Mouse (Mus musculus) MEL (cell line): Measurements from ENCODE around the gene D630003M21Rik. TPM values are rescaled to one million over a fixed set of nuclear protein-coding genes. Genes with fewer than 3 reads are reported as not detected.

ENCODE experiments used
- DNase-seq: peaks from one replicate; pipeline ENCODE4 v3.0.0; 2011; ENCODE audit warnings: low read depth, low spot score
- H3K27ac ChIP-seq: 2 replicates; pipeline ENCODE4 v1.5.1; 2012; ENCODE audit warnings: low read depth, mild to moderate bottlenecking, control low read depth, low read length, moderate library complexity; ENCODE audit not compliant: control insufficient read depth
- H3K27me3 ChIP-seq, 2 experiments: fragments of 150-350 bp in 1 of 2; sonication (generic) in 1 of 2; 2 replicates each; pipeline ENCODE4 v1.6.1; 2012; ENCODE audit warnings: low read length in 2 of 2, mild to moderate bottlenecking in 2 of 2, improper control_type of control experiment in 1 of 2, moderate library complexity in 1 of 2; ENCODE audit not compliant: insufficient read depth in 2 of 2, control insufficient read depth in 1 of 2
- H3K36me3 ChIP-seq, 2 experiments: 2 replicates each; pipeline ENCODE4 v1.6.1; 2012 to 2014; ENCODE audit warnings: low read length in 2 of 2, improper control_type of control experiment in 1 of 2, inconsistent platforms in 1 of 2, mild to moderate bottlenecking in 1 of 2; ENCODE audit not compliant: insufficient read depth in 2 of 2, control insufficient read depth in 1 of 2
- H3K4me1 ChIP-seq, 2 experiments: fragments of 150-350 bp in 1 of 2; sonication (generic) in 1 of 2; 2 replicates each; pipeline ENCODE4 v1.6.1; 2012; ENCODE audit warnings: low read length in 2 of 2, improper control_type of control experiment in 1 of 2, mild to moderate bottlenecking in 1 of 2; ENCODE audit not compliant: insufficient read depth in 2 of 2, control insufficient read depth in 1 of 2
- H3K4me3 ChIP-seq, 2 experiments: fragments of 150-350 bp in 1 of 2; sonication (generic) in 1 of 2; 2 replicates each; pipeline ENCODE4 v1.5.1; 2012; ENCODE audit warnings: low read depth in 2 of 2, low read length in 2 of 2, mild to moderate bottlenecking in 2 of 2, moderate library complexity in 2 of 2, control low read depth in 1 of 2, improper control_type of control experiment in 1 of 2; ENCODE audit not compliant: control insufficient read depth in 1 of 2, insufficient read depth in 1 of 2
- H3K79me2 ChIP-seq: 2 replicates; pipeline ENCODE4 v1.6.1; 2012; ENCODE audit warnings: mild to moderate bottlenecking, low read length, moderate library complexity; ENCODE audit not compliant: control insufficient read depth, poor library complexity, insufficient read depth
- H3K9ac ChIP-seq: 2 replicates; pipeline ENCODE4 v1.6.1; 2012; ENCODE audit warnings: low read depth, mild to moderate bottlenecking, control low read depth, low read length, moderate library complexity; ENCODE audit not compliant: control insufficient read depth, poor library complexity, severe bottlenecking
- H3K9me3 ChIP-seq: fragments of 150-350 bp; sonication (generic); replicated peaks from 2 replicates; pipeline ENCODE4 v1.6.1; 2012; ENCODE audit warnings: mild to moderate bottlenecking, low read length, improper control_type of control experiment, moderate library complexity; ENCODE audit not compliant: insufficient read depth
- BHLHE40 ChIP-seq: IDR thresholded peaks from 2 replicates; pipeline ENCODE4 v1.6.1; 2012; ENCODE audit warnings: low read depth, mild to moderate bottlenecking, inconsistent platforms, low read length, improper control_type of control experiment, borderline replicate concordance
- CHD2 ChIP-seq: IDR thresholded peaks from 2 replicates; pipeline ENCODE4 v1.6.1; 2011; ENCODE audit warnings: low read length, improper control_type of control experiment
- EP300 ChIP-seq, 2 experiments: IDR thresholded peaks; 2 replicates each; pipeline ENCODE4 v1.6.1; 2011; ENCODE audit warnings: improper control_type of control experiment in 2 of 2, low read length in 2 of 2, low read depth in 1 of 2, mild to moderate bottlenecking in 1 of 2
- JUND ChIP-seq: IDR thresholded peaks from 2 replicates; pipeline ENCODE4 v1.6.1; 2011; ENCODE audit warnings: low read depth, mild to moderate bottlenecking, improper control_type of control experiment, low read length
- KAT2A ChIP-seq: conservative IDR thresholded peaks from 2 replicates; pipeline ENCODE4 v1.6.1; 2012; ENCODE audit warnings: low read depth, low read length, improper control_type of control experiment, inconsistent platforms
- MAZ ChIP-seq: IDR thresholded peaks from 2 replicates; pipeline ENCODE4 v1.6.1; 2012; ENCODE audit warnings: low read depth, mild to moderate bottlenecking, inconsistent platforms, low read length, improper control_type of control experiment
- NELFE ChIP-seq: IDR thresholded peaks from 2 replicates; pipeline ENCODE4 v1.6.1; 2011; ENCODE audit warnings: low read depth, low read length, improper control_type of control experiment
- NRF1 ChIP-seq: IDR thresholded peaks from 2 replicates; pipeline ENCODE4 v1.6.1; 2014; ENCODE audit warnings: low read depth, mild to moderate bottlenecking, inconsistent platforms, low read length, improper control_type of control experiment, moderate library complexity; ENCODE audit not compliant: poor library complexity, insufficient read depth, severe bottlenecking
- POLR2AphosphoS2 ChIP-seq: IDR thresholded peaks from 2 replicates; pipeline ENCODE4 v1.6.1; 2011; ENCODE audit warnings: low read length, improper control_type of control experiment
- RCOR1 ChIP-seq: IDR thresholded peaks from 2 replicates; pipeline ENCODE4 v1.6.1; 2012; ENCODE audit warnings: low read depth, mild to moderate bottlenecking, inconsistent platforms, low read length, improper control_type of control experiment
- TAL1 ChIP-seq: IDR thresholded peaks from 2 replicates; pipeline ENCODE4 v1.6.1; 2012; ENCODE audit warnings: mild to moderate bottlenecking, inconsistent platforms, low read length, moderate library complexity, mixed read lengths
- TBP ChIP-seq: IDR thresholded peaks from 2 replicates; pipeline ENCODE4 v1.8.0; 2011; ENCODE audit warnings: low read depth, low read length, improper control_type of control experiment
- UBTF ChIP-seq: IDR thresholded peaks from 2 replicates; pipeline ENCODE4 v1.6.1; 2012; ENCODE audit warnings: low read depth, mild to moderate bottlenecking, inconsistent platforms, low read length, improper control_type of control experiment, moderate library complexity, borderline replicate concordance; ENCODE audit not compliant: insufficient read depth
- USF1 ChIP-seq: IDR thresholded peaks from 2 replicates; pipeline ENCODE4 v1.6.1; 2014; ENCODE audit warnings: low read depth, mild to moderate bottlenecking, inconsistent platforms, low read length, improper control_type of control experiment, moderate library complexity
- USF2 ChIP-seq, 2 experiments: IDR thresholded peaks; 2 replicates each; pipeline ENCODE4 v1.6.1; 2011 to 2012; ENCODE audit warnings: improper control_type of control experiment in 2 of 2, low read length in 2 of 2, borderline replicate concordance in 1 of 2, inconsistent platforms in 1 of 2, low read depth in 1 of 2, mild to moderate bottlenecking in 1 of 2; ENCODE audit not compliant: insufficient read depth in 1 of 2
- ZNF384 ChIP-seq: IDR thresholded peaks from 2 replicates; pipeline ENCODE4 v1.6.1; 2012; ENCODE audit warnings: low read depth, mild to moderate bottlenecking, inconsistent platforms, low read length, improper control_type of control experiment
- polyA plus RNA-seq, 2 experiments: library from polyadenylated mRNA; stranded (reverse) in 1 of 2; unstranded in 1 of 2; fragments of >175 nt in 1 of 2; fragments of >200 nt in 1 of 2; gene quantifications; 2 replicates each; pipeline versions ENCODE4 v1.2.1 to v1.2.4; 2012; ENCODE audit warnings: low replicate concordance in 2 of 2, low read depth in 1 of 2; ENCODE audit not compliant: insufficient read length in 2 of 2, insufficient read depth in 1 of 2, missing spikeins in 1 of 2
- total RNA-seq: library from RNA; depleted of rRNA; stranded (reverse); fragments of 300-350 nt; gene quantifications from 2 replicates; pipeline ENCODE4 v1.2.3, GENCODE M21; 2012

D630003M21Rik gene
- total and polyA plus RNA-seq, 3 experiments: 0.10 TPM; not detected in 2

GRCm38 (mm10) chr2:158270017-158270416, 41.0 kb upstream of the D630003M21Rik start:
- DNase-seq: no peak
- Histone ChIP-seq H3K27me3 (peaks cover 2 to 7% of the 10 kb centered on the region in 2 experiments), H3K79me2 (no peaks in the 10 kb centered on the region), H3K4me1 (no peaks in the 10 kb centered on the region), H3K9me3 (no peaks in the 10 kb centered on the region), H3K4me3 (no peak overlapping the region), H3K36me3 (no peaks in the 10 kb centered on the region), H3K9ac (no peak overlapping the region), H3K27ac (no peak overlapping the region)
- 0 out of 2 replicates have a peak, but pooled peaks have one; percentile 8 for TF ChIP-seq USF1
- TF ChIP-seq EP300 (IDR thresholded peaks at IDR 0.05; ENCODE audit: low read depth in 1 of 2, low read length in 2 of 2): no peak
- no peak for TF ChIP-seq ZNF384

- TF ChIP-seq UBTF (no peak), MAZ (no peak), RCOR1 (no peak), KAT2A (no peak), TBP (no peak), NELFE (no peak), USF2 (IDR thresholded peaks at IDR 0.05; ENCODE audit: borderline replicate concordance in 1 of 2, insufficient read depth in 1 of 2, low read depth in 1 of 2, low read length in 2 of 2) (no peak), BHLHE40 (no peak)
- Histone ChIP-seq H3K79me2 (no peaks in the 10 kb centered on the region), H3K9ac (no peak overlapping the region), H3K27ac (no peak overlapping the region), H3K4me3 (no peak overlapping the region), H3K36me3 (no peaks in the 10 kb centered on the region), H3K4me1 (no peaks in the 10 kb centered on the region), H3K27me3 (peaks cover 2 to 9% of the 10 kb centered on the region in 2 experiments), H3K9me3 (no peaks in the 10 kb centered on the region)
- DNase-seq: no peak
Observed at GRCm38 (mm10) chr2:158264877-158265276, 35.9 kb upstream of the D630003M21Rik start.

GRCm38 (mm10) chr2:158259498-158259897, 30.5 kb upstream of the D630003M21Rik start:
- no peaks in the 10 kb centered on the region for H3K79me2 ChIP-seq
- DNase-seq: no peak
- H3K4me3 ChIP-seq: no peak overlapping the region
- H3K27ac ChIP-seq: no peak overlapping the region
- no peaks in the 10 kb centered on the region for H3K9me3 ChIP-seq
- no peak overlapping the region for H3K9ac ChIP-seq
- no peaks in the 10 kb centered on the region for H3K36me3 ChIP-seq
- peaks cover 0 to 5% of the 10 kb centered on the region in 2 experiments; a peak in 1 of 4 replicates for H3K4me1 ChIP-seq
- TF ChIP-seq MAZ (no peak), CHD2 (no peak), POLR2AphosphoS2 (no peak), USF1 (no peak), NRF1 (no peak), BHLHE40 (no peak), TAL1 (no peak), JUND (no peak)
- peaks cover 0 to 1% of the 10 kb centered on the region in 2 experiments; a peak in 2 of 4 replicates for H3K27me3 ChIP-seq
